Mouse (Mus musculus): ENCODE data around the gene Olfr730. TPM values are rescaled to one million over a fixed set of nuclear protein-coding genes. Genes with fewer than 3 reads are reported as not detected.

Olfr730 gene
- total RNA-seq (2021) = not detected
- long read RNA-seq, experiment 1 = 0 reads
- long read RNA-seq, experiment 2 = 0 reads

DNA sequence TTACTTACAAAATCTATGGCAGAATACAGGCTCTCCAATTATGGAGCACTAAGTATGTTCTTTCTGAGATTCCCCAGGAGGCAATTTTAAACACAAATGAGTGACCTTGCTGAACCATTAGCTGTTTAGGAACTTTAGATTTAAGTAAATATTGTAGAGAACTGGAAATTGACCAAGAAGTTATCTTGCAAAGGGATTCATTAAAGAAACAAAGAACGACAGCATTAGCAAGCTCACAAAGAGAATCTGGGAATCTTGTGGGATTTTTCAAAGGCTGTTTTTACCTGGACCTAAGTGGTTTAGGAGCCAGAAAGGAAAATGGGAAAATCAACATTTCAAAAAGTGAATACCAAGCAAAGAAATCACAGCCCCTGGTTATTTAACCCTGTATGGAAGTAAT is at the start of gene Olfr730:
Olfr730 (minus strand) TSS at position 101 of the 400 bp plus-strand sequence.
- H3K4me3 ChIP-seq = no peak within 1 kb of the TSS
- no peak within 1 kb of the TSS for H3K27ac ChIP-seq
- TF ChIP-seq CTCF (IDR thresholded peaks at IDR 0.05) = no peak
- no peak for DNase-seq
- intact Hi-C loops (cut with DNase I) = no loop called here

DNA sequence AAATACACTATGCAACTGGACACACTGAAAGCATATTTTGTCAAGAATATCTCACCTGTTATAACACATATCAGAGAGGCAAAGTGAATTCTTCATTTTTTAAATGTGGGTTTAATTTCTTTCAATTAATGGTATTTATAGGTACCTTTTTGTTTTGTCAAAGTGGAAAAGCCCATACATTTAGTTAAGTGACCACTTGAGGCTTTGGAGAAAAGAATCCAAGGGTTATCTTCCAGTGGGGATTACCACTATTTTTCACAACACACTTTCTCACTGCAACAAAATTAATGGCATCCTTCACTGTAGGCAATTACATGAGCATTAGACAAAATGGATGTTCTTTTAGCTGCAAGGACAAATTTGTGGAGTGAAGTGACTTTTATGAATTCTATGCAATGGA is 35.2 kb downstream of the Olfr730 start, which contains the start of gene Olfr729:
Olfr729 (minus strand) TSS at position 101 of the 400 bp plus-strand sequence.
- Histone ChIP-seq H3K4me3 (no peak within 1 kb of the TSS), H3K27ac (no peak within 1 kb of the TSS)
- TF ChIP-seq CTCF (IDR thresholded peaks at IDR 0.05) = no peak
- intact Hi-C loops (cut with DNase I) = no loop called here
- no peak for DNase-seq

DNA sequence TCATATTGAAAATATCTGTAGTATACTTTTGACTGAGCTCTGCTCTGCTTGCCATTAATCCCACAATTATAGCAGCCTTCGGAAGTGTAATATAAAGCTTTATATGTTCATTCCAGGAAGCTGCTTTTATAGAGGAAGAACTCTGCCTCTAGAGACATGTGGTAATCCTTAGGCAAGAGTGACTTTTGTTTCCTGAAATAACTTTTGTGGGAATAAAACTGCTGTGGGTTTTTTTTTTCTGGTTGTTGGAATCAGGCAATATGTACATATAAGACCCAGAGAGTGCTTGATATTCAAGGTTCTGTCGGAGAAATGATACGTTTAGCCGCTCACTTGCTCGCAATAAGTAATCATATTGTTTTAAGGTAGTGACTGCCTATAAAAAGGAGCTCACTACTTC is 45.4 kb downstream of the Olfr730 start, which contains the start of gene Olfr728:
Olfr728 (minus strand) TSS at position 101 of the 400 bp plus-strand sequence.
- Histone ChIP-seq H3K27ac (no peak within 1 kb of the TSS), H3K4me3 (no peak within 1 kb of the TSS)
- intact Hi-C loops (cut with DNase I) = no loop called here
- TF ChIP-seq CTCF (IDR thresholded peaks at IDR 0.05) = no peak
- DNase-seq = no peak

Other genes with a start within 250 kb of the Olfr730 start
- not detected for gene Olfr724, start 224.9 kb downstream of the Olfr730 start, total RNA-seq (2021)
- gene Olfr725, start 147.8 kb downstream of the Olfr730 start, total RNA-seq (2021) = not detected
- not detected for gene Olfr726, start 97.2 kb downstream of the Olfr730 start, total RNA-seq (2021)
- gene Olfr727, start 65.0 kb downstream of the Olfr730 start, total RNA-seq (2021) = not detected
- gene Olfr728, start 45.5 kb downstream of the Olfr730 start, total RNA-seq (2021) = not detected
- gene Olfr729, start 35.3 kb downstream of the Olfr730 start, total RNA-seq (2021) = not detected
- not detected for gene Olfr731, start 53.7 kb upstream of the Olfr730 start, total RNA-seq (2021)
- gene Olfr732, start 96.0 kb upstream of the Olfr730 start, total RNA-seq (2021) = not detected
- not detected for gene Olfr733, start 113.3 kb upstream of the Olfr730 start, total RNA-seq (2021)
- gene Olfr734, start 138.6 kb upstream of the Olfr730 start, total RNA-seq (2021) = not detected
- gene Olfr735, start 160.7 kb upstream of the Olfr730 start, total RNA-seq (2021) = not detected
- gene Tlr11, start 169.7 kb upstream of the Olfr730 start, total RNA-seq (2021) = not detected
- gene Olfr736, start 193.0 kb upstream of the Olfr730 start, total RNA-seq (2021) = not detected
- gene Olfr738, start 219.4 kb upstream of the Olfr730 start, total RNA-seq (2021) = not detected
- gene Olfr739, start 230.4 kb upstream of the Olfr730 start, total RNA-seq (2021) = not detected